12 mouse cellular contexts compared by ENCODE assay signal in the genomic region with DNA sequence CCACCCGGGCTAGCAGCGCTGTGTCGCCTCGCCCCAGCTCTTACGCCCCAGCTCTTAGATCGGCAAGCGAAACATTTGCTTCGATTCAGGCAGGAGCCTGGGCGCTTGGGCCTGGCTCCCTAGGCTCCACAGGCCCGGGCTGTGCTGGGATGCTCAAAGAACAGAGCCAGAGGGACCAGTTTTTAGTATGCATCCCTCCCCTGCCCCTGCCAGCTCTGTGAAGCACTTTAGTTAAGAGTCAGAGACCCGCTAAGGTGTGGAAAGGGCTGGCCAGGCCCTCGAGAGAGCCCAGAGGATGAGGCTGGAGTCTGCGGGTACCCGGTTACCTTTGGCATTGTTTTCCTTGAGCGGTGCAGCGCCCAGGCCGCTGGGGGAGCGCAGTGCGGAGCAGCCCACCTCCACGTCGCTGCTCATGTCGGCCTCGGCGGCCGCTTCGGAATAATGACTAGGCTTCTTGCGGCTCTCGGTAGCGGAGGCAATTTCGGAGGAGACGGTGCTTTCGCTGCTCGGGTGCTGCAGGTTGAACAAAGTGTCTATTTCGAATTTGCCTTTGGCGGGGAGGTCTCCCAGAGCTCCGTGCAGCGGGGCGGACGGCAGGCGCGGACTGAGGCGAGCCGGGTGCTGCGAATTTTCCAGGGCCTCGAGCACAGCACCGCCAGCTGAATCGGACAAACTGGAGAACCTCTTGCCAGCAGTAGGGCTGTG. TPM values are rescaled to one million over a fixed set of nuclear protein-coding genes. Genes with fewer than 3 reads are reported as not detected.
DNase-seq lines count a peak whose midpoint lies in the region; ATAC-seq and TF ChIP-seq lines count a peak whose summit lies in the region.
"Had no signal": no experiment of that assay in that cellular context is flagged by ENCODE, and none has a peak within 500 bp of the region (broad histone marks: within the 10 kb centered on the region; RNA-seq: fewer than 3 reads in every experiment).

No protein-coding gene starts in this region.

- peak; percentile 43 for DNase-seq in kidney, adult 18-20 months
- no peak for DNase-seq in kidney, postnatal 25 days
- peak; percentile 68 for DNase-seq in brain, embryonic 14.5 days (ENCODE audit: low read depth)
- no peak for DNase-seq in heart, adult 2 months
- no peak for DNase-seq in spleen, postnatal 14 days (ENCODE audit: low spot score in 2 of 2)
- DNase-seq: adrenal gland, postnatal 36 days had no signal

- H3K9me3 ChIP-seq in hindbrain, embryonic 12.5 days (replicated peaks), result no peaks in the 10 kb centered on the region; the same call in 1 of the 2 replicates
- H3K9me3 ChIP-seq in midbrain, embryonic 15.5 days, result no peaks in the 10 kb centered on the region
- no peaks in the 10 kb centered on the region for H3K9me3 ChIP-seq in liver, embryonic 12.5 days (replicated peaks)

- no peak for ATAC-seq in hindbrain, embryonic 12.5 days (ENCODE audit: low FRiP score)
- ATAC-seq in midbrain, embryonic 15.5 days (replicated peaks), result no peak
- no peak for ATAC-seq in liver, embryonic 12.5 days

- H3K4me2 ChIP-seq in hindbrain, embryonic 12.5 days (replicated peaks), result 0 out of 2 replicates have a peak overlapping the region, but pooled peaks have one; percentile 15
- no peak overlapping the region for H3K4me2 ChIP-seq in midbrain, embryonic 15.5 days
- H3K4me2 ChIP-seq in liver, embryonic 12.5 days, result no peak overlapping the region

- WGBS in hindbrain, embryonic 12.5 days, result under 1% methylated on average over 47 of the region's 47 CpGs
- under 1% methylated on average over 47 of the region's 47 CpGs for WGBS in midbrain, embryonic 15.5 days
- WGBS in heart, adult 2 months, result 5% methylated on average over 47 of the region's 47 CpGs
- WGBS in liver, embryonic 12.5 days (ENCODE audit: insufficient replicate concordance), result 3% methylated on average over 47 of the region's 47 CpGs

- no peaks in the 10 kb centered on the region for H3K79me2 ChIP-seq in heart, adult 2 months (replicated peaks; ENCODE audit: control insufficient read depth, insufficient read depth, low read length)

- H3K4me3 ChIP-seq in hindbrain, embryonic 12.5 days, result peak overlapping the region; percentile 30
- H3K4me3 ChIP-seq in midbrain, embryonic 15.5 days, result 0 out of 2 replicates have a peak overlapping the region, but pooled peaks have one; percentile 4
- no peak overlapping the region for H3K4me3 ChIP-seq in heart, adult 2 months
- no peak overlapping the region for H3K4me3 ChIP-seq in liver, embryonic 12.5 days

- intact Hi-C loops in heart, adult 2 months (cut with DNase I), result loop anchor here (5.0 kb wide), 1 partner anchor 82 kb away; a partner anchor contains a TSS

- TF ChIP-seq EP300 in heart, adult 2 months (IDR thresholded peaks at IDR 0.05; ENCODE audit: insufficient read depth, low read depth, low read length), result no peak

- H3K9ac ChIP-seq in hindbrain, embryonic 12.5 days, result peak overlapping the region; percentile 36
- H3K9ac ChIP-seq in midbrain, embryonic 15.5 days, result no peak overlapping the region
- no peak overlapping the region for H3K9ac ChIP-seq in heart, adult 2 months (ENCODE audit: low read depth, low read length)
- H3K9ac ChIP-seq in liver, embryonic 12.5 days, result no peak overlapping the region

- peak overlapping the region; percentile 80 for H3K27ac ChIP-seq in hindbrain, embryonic 12.5 days
- no peak overlapping the region for H3K27ac ChIP-seq in midbrain, embryonic 15.5 days
- no peak overlapping the region for H3K27ac ChIP-seq in heart, adult 2 months
- H3K27ac ChIP-seq in liver, embryonic 12.5 days, result no peak overlapping the region

- no peak for TF ChIP-seq CTCF in brain, embryonic 14.5 days (IDR thresholded peaks at IDR 0.05; ENCODE audit: borderline replicate concordance, extremely low read depth, insufficient read depth, insufficient read length)
- TF ChIP-seq CTCF in heart, adult 2 months (IDR thresholded peaks at IDR 0.05), result no peak

- TF ChIP-seq POLR2A in brain, embryonic 14.5 days (IDR thresholded peaks at IDR 0.05; ENCODE audit: borderline replicate concordance, extremely low read depth, insufficient read depth, insufficient read length, poor library complexity, severe bottlenecking), result no peak
- no peak for TF ChIP-seq POLR2A in heart, adult 2 months (IDR thresholded peaks at IDR 0.05; ENCODE audit: insufficient read depth, low read depth, low read length)

- H3K27me3 ChIP-seq in hindbrain, embryonic 12.5 days, result peaks cover 89% of the 10 kb centered on the region
- peaks cover 63% of the 10 kb centered on the region for H3K27me3 ChIP-seq in midbrain, embryonic 15.5 days (replicated peaks)
- peaks cover 48% of the 10 kb centered on the region for H3K27me3 ChIP-seq in heart, adult 2 months (ENCODE audit: control insufficient read depth, insufficient read depth, low read length)
- H3K27me3 ChIP-seq in liver, embryonic 12.5 days (replicated peaks), result peaks cover 100% of the 10 kb centered on the region

- H3K36me3 ChIP-seq in hindbrain, embryonic 12.5 days, result no peaks in the 10 kb centered on the region
- H3K36me3 ChIP-seq in midbrain, embryonic 15.5 days (replicated peaks), result no peaks in the 10 kb centered on the region
- H3K36me3 ChIP-seq in heart, adult 2 months (ENCODE audit: control insufficient read depth, insufficient read depth, low read length), result no peaks in the 10 kb centered on the region
- H3K36me3 ChIP-seq in liver, embryonic 12.5 days, result no peaks in the 10 kb centered on the region

- H3K4me1 ChIP-seq in hindbrain, embryonic 12.5 days, result peaks cover 9% of the 10 kb centered on the region
- H3K4me1 ChIP-seq in midbrain, embryonic 15.5 days, result peaks cover 16% of the 10 kb centered on the region
- no peaks in the 10 kb centered on the region for H3K4me1 ChIP-seq in heart, adult 2 months (ENCODE audit: control insufficient read depth, insufficient read depth, low read length)
- peaks cover 13% of the 10 kb centered on the region for H3K4me1 ChIP-seq in liver, embryonic 12.5 days

RNA-seq across cellular contexts. Expression of a gene that starts 0.5 kb away (rescaled TPM):
- 1.7 and 4.6 TPM in 2 replicates for polyA plus RNA-seq in brain, embryonic 14.5 days (2012; rRNA removed)
- polyA plus RNA-seq in hindbrain, embryonic 12.5 days (2016; fragmentation: Nextera tagmentation; extraction: Ambion mirVana), result 2.7 and 3.2 TPM in 2 replicates
- polyA plus RNA-seq in midbrain, embryonic 15.5 days (2015; fragmentation: Nextera tagmentation; extraction: Ambion mirVana), result 0.31 and 0.52 TPM in 2 replicates
- not detected for total RNA-seq in heart, adult 2 months (2021)
- polyA plus RNA-seq in heart, adult 2 months (2012; rRNA removed), result not detected in 2 replicates
- polyA plus RNA-seq in liver, embryonic 12.5 days (2016; fragmentation: Nextera tagmentation; extraction: Ambion mirVana), result not detected in 2 replicates
- total RNA-seq: adrenal gland, postnatal 36 days; ES-E14; hematopoietic stem cell, adult 5-6 weeks had no signal
- polyA plus RNA-seq: liver, embryonic 16.5 days had no signal

RNA-seq across cellular contexts. Expression of a gene that starts 9.3 kb away (rescaled TPM):
- 0.16 and 0.25 TPM in 2 replicates for polyA plus RNA-seq in brain, embryonic 14.5 days (2012; rRNA removed)
- not detected in 2 replicates for polyA plus RNA-seq in hindbrain, embryonic 12.5 days (2016; fragmentation: Nextera tagmentation; extraction: Ambion mirVana)
- polyA plus RNA-seq in midbrain, embryonic 15.5 days (2015; fragmentation: Nextera tagmentation; extraction: Ambion mirVana), result 0.06 TPM in 1 of 2 replicates, not detected in the other
- not detected for total RNA-seq in heart, adult 2 months (2021)
- not detected in 2 replicates for polyA plus RNA-seq in heart, adult 2 months (2012; rRNA removed)
- polyA plus RNA-seq in liver, embryonic 12.5 days (2016; fragmentation: Nextera tagmentation; extraction: Ambion mirVana), result 0.10 TPM in 1 of 2 replicates, not detected in the other
- total RNA-seq: adrenal gland, postnatal 36 days; hematopoietic stem cell, adult 5-6 weeks had no signal
- polyA plus RNA-seq: liver, embryonic 16.5 days had no signal

RNA-seq across cellular contexts. Expression of a gene that starts 16.0 kb away (rescaled TPM):
- 0.05 TPM in 1 of 2 replicates, not detected in the other for polyA plus RNA-seq in brain, embryonic 14.5 days (2012; rRNA removed)
- polyA plus RNA-seq in hindbrain, embryonic 12.5 days (2016; fragmentation: Nextera tagmentation; extraction: Ambion mirVana), result not detected in 2 replicates
- polyA plus RNA-seq in midbrain, embryonic 15.5 days (2015; fragmentation: Nextera tagmentation; extraction: Ambion mirVana), result not detected in 2 replicates
- not detected for total RNA-seq in heart, adult 2 months (2021)
- polyA plus RNA-seq in heart, adult 2 months (2012; rRNA removed), result not detected in 2 replicates
- polyA plus RNA-seq in liver, embryonic 12.5 days (2016; fragmentation: Nextera tagmentation; extraction: Ambion mirVana), result not detected in 2 replicates
- total RNA-seq: adrenal gland, postnatal 36 days; ES-E14; hematopoietic stem cell, adult 5-6 weeks had no signal
- polyA plus RNA-seq: liver, embryonic 16.5 days had no signal

RNA-seq across cellular contexts. Expression of a gene that starts 20.5 kb away (rescaled TPM):
- 0.05 TPM in 1 of 2 replicates, not detected in the other for polyA plus RNA-seq in brain, embryonic 14.5 days (2012; rRNA removed)
- polyA plus RNA-seq in hindbrain, embryonic 12.5 days (2016; fragmentation: Nextera tagmentation; extraction: Ambion mirVana), result not detected in 2 replicates
- polyA plus RNA-seq in midbrain, embryonic 15.5 days (2015; fragmentation: Nextera tagmentation; extraction: Ambion mirVana), result not detected in 2 replicates
- total RNA-seq in heart, adult 2 months (2021), result not detected
- not detected in 2 replicates for polyA plus RNA-seq in heart, adult 2 months (2012; rRNA removed)
- not detected in 2 replicates for polyA plus RNA-seq in liver, embryonic 12.5 days (2016; fragmentation: Nextera tagmentation; extraction: Ambion mirVana)
- total RNA-seq: adrenal gland, postnatal 36 days; hematopoietic stem cell, adult 5-6 weeks had no signal
- polyA plus RNA-seq: liver, embryonic 16.5 days had no signal

RNA-seq across cellular contexts. Expression of a gene that starts 32.9 kb away (rescaled TPM):
- 0.04 and 0.14 TPM in 2 replicates for polyA plus RNA-seq in brain, embryonic 14.5 days (2012; rRNA removed)
- polyA plus RNA-seq in hindbrain, embryonic 12.5 days (2016; fragmentation: Nextera tagmentation; extraction: Ambion mirVana), result not detected in 2 replicates
- polyA plus RNA-seq in midbrain, embryonic 15.5 days (2015; fragmentation: Nextera tagmentation; extraction: Ambion mirVana), result not detected in 2 replicates
- not detected for total RNA-seq in heart, adult 2 months (2021)
- polyA plus RNA-seq in heart, adult 2 months (2012; rRNA removed), result 0.09 TPM in 1 of 2 replicates, not detected in the other
- polyA plus RNA-seq in liver, embryonic 12.5 days (2016; fragmentation: Nextera tagmentation; extraction: Ambion mirVana), result not detected in 2 replicates
- total RNA-seq: adrenal gland, postnatal 36 days; hematopoietic stem cell, adult 5-6 weeks had no signal
- polyA plus RNA-seq: liver, embryonic 16.5 days had no signal

Comparison
In these comparisons a context has a peak if more than half of its experiments do, and no peak if none do; other contexts are left out.
1. DNase-seq: peak in kidney, adult 18-20 months (single experiment) and brain, embryonic 14.5 days (single experiment); none in kidney, postnatal 25 days (0 of 2), heart, adult 2 months (0 of 2) and spleen, postnatal 14 days (0 of 2).
2. H3K4me3 ChIP-seq: peak in hindbrain, embryonic 12.5 days (single experiment) and midbrain, embryonic 15.5 days (single experiment); none in heart, adult 2 months (single experiment) and liver, embryonic 12.5 days (single experiment).